Mouse (Mus musculus): Measurements from ENCODE around the gene Slc1a2.

Gene Slc1a2

GRCm38 (mm10) chr2:102658163-102658660 lies at the start of gene Slc1a2:
Gene Slc1a2, plus strand, starts transcription at chr2:102658659.
- no peak for DNase-seq (ENCODE audit: low spot score)

GRCm38 (mm10) chr2:102610485-102610884 lies 48.0 kb upstream of the Slc1a2 start:
- no peak for DNase-seq (ENCODE audit: low spot score)

GRCm38 (mm10) chr2:102616637-102617036 lies 41.8 kb upstream of the Slc1a2 start:
- DNase-seq (ENCODE audit: low spot score) = no peak

GRCm38 (mm10) chr2:102620744-102621429 lies 37.6 kb upstream of the Slc1a2 start:
- no peak for DNase-seq (ENCODE audit: low spot score)

- DNase-seq (ENCODE audit: low spot score) = no peak
Measured at GRCm38 (mm10) chr2:102622176-102622575, 36.3 kb upstream of the Slc1a2 start.

GRCm38 (mm10) chr2:102622943-102623342 lies 35.5 kb upstream of the Slc1a2 start:
- DNase-seq (ENCODE audit: low spot score) = no peak

GRCm38 (mm10) chr2:102624538-102624937 lies 33.9 kb upstream of the Slc1a2 start:
- DNase-seq (ENCODE audit: low spot score) = no peak

GRCm38 (mm10) chr2:102632361-102632760 lies 26.1 kb upstream of the Slc1a2 start:
- no peak for DNase-seq (ENCODE audit: low spot score)

- DNase-seq (ENCODE audit: low spot score) = no peak
Measured at GRCm38 (mm10) chr2:102634010-102634409, 24.4 kb upstream of the Slc1a2 start.

GRCm38 (mm10) chr2:102635523-102636060 lies 22.9 kb upstream of the Slc1a2 start:
- no peak for DNase-seq (ENCODE audit: low spot score)

GRCm38 (mm10) chr2:102636116-102636600 lies 22.3 kb upstream of the Slc1a2 start:
- no peak for DNase-seq (ENCODE audit: low spot score)

- no peak for DNase-seq (ENCODE audit: low spot score)
Measured at GRCm38 (mm10) chr2:102638140-102638539, 20.3 kb upstream of the Slc1a2 start.

- no peak for DNase-seq (ENCODE audit: low spot score)
Measured at GRCm38 (mm10) chr2:102638690-102639089, 19.8 kb upstream of the Slc1a2 start.

GRCm38 (mm10) chr2:102648845-102649500 lies 9.5 kb upstream of the Slc1a2 start:
- DNase-seq (ENCODE audit: low spot score) = no peak

- no peak for DNase-seq (ENCODE audit: low spot score)
Measured at GRCm38 (mm10) chr2:102650322-102650721, 8.1 kb upstream of the Slc1a2 start.

- no peak for DNase-seq (ENCODE audit: low spot score)
Measured at GRCm38 (mm10) chr2:102655966-102656725, 2.3 kb upstream of the Slc1a2 start.

- no peak for DNase-seq (ENCODE audit: low spot score)
Measured at GRCm38 (mm10) chr2:102657726-102658125, 733 bp upstream of the Slc1a2 start.

- DNase-seq (ENCODE audit: low spot score) = no peak
Measured at GRCm38 (mm10) chr2:102658661-102659520, 432 bp downstream of the Slc1a2 start.

- DNase-seq (ENCODE audit: low spot score) = no peak
Measured at GRCm38 (mm10) chr2:102659521-102659830, 1.0 kb downstream of the Slc1a2 start.

GRCm38 (mm10) chr2:102661052-102661451 lies 2.6 kb downstream of the Slc1a2 start:
- no peak for DNase-seq (ENCODE audit: low spot score)

- no peak for DNase-seq (ENCODE audit: low spot score)
Measured at GRCm38 (mm10) chr2:102662911-102663310, 4.5 kb downstream of the Slc1a2 start.

- no peak for DNase-seq (ENCODE audit: low spot score)
Measured at GRCm38 (mm10) chr2:102663339-102663738, 4.9 kb downstream of the Slc1a2 start.

Data from urinary bladder, postnatal 10 days (tissue).